Mouse (Mus musculus): ENCODE measurements around the gene Msh5.
A peak's percentile ranks its signal among the peaks of the same experiment; 100 is the strongest.

GRCm38 (mm10) chr17:35088825-35089644 lies 42.5 kb upstream of the Msh5 start, which contains the start of gene Abhd16a:
- peak; percentile 86 for TF ChIP-seq POLR2A (IDR thresholded peaks at IDR 0.05; ENCODE audit: low read depth, low read length)
- no peak for TF ChIP-seq CTCF (IDR thresholded peaks at IDR 0.05; ENCODE audit: extremely low read depth, insufficient read length, insufficient replicate concordance, low read depth, low read length)
